Mouse (Mus musculus): Measurements from ENCODE around the gene Scpep1. TPM values are rescaled to one million over a fixed set of nuclear protein-coding genes. Genes with fewer than 3 reads are reported as not detected.
"Not testable (repeated sequence)": the region's sequence is repeated elsewhere in the genome, so short reads cannot be mapped to it uniquely, and the experiment has no call there.

Gene Scpep1
- polyA plus RNA-seq (2016; fragmentation: Nextera tagmentation; extraction: Ambion mirVana) = 56.2 and 61.9 TPM in 2 replicates

GRCm38 (mm10) chr11:88955217-88955969 lies at the start of gene Scpep1:
Scpep1 (minus strand) TSS chr11:88955465.
- DNase-seq (ENCODE audit: low spot score) = peak; percentile 97
- Histone ChIP-seq H3K4me3 (peak within 1 kb of the TSS; percentile 65), H3K9me3 (no peaks in the 10 kb centered on the region), H3K4me1 (peaks cover 19% of the 10 kb centered on the region; the same call in 1 of the 2 replicates), H3K27ac (peak within 1 kb of the TSS; percentile 88), H3K36me3 (peaks cover 5% of the 10 kb centered on the region; the same call in 1 of the 2 replicates), H3K27me3 (ENCODE audit: insufficient read depth, poor library complexity, severe bottlenecking) (no peaks in the 10 kb centered on the region)
- WGBS = 5% methylated on average over 34 of the region's 34 CpGs

GRCm38 (mm10) chr11:89003726-89004125 lies 48.5 kb upstream of the Scpep1 start:
- DNase-seq (ENCODE audit: low spot score) = no peak
- H3K9me3 ChIP-seq = no peaks in the 10 kb centered on the region
- H3K36me3 ChIP-seq = peaks cover 15% of the 10 kb centered on the region; the same call in 1 of the 2 replicates
- no peak overlapping the region for H3K4me3 ChIP-seq
- no peak overlapping the region for H3K27ac ChIP-seq
- H3K4me1 ChIP-seq = peaks cover 32% of the 10 kb centered on the region
- WGBS = 81% methylated on average over 4 of the region's 4 CpGs
- H3K27me3 ChIP-seq (ENCODE audit: insufficient read depth, poor library complexity, severe bottlenecking) = no peaks in the 10 kb centered on the region; the same call in 1 of the 2 replicates

GRCm38 (mm10) chr11:89003078-89003477 lies 47.8 kb upstream of the Scpep1 start:
- WGBS = 47% methylated on average over 6 of the region's 6 CpGs
- Histone ChIP-seq H3K9me3 (no peaks in the 10 kb centered on the region), H3K36me3 (peaks cover 14% of the 10 kb centered on the region; the same call in 1 of the 2 replicates), H3K4me3 (no peak overlapping the region), H3K27me3 (ENCODE audit: insufficient read depth, poor library complexity, severe bottlenecking) (no peaks in the 10 kb centered on the region; the same call in 1 of the 2 replicates), H3K4me1 (peaks cover 35% of the 10 kb centered on the region), H3K27ac (no peak overlapping the region)
- DNase-seq (ENCODE audit: low spot score) = no peak

DNA sequence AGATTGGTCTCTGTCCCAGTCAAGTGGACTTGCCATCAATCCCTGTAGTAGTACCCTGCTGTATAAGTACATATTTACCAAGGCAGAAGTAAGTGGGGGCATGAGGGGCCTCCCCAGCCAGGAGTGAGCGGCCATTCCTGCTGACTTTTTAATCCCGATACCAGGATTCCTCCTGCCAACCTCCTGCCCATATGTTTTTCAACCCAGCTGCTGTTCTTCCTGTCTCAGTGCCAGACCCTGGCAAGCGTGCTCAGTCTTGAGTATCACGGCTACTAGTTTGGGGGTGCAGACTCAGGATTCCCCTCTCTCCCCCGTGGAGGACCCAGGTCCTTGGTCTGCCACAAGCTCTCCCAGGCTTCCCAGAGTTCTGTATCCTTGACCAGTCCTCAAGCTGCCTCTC lies 47.4 kb upstream of the Scpep1 start:
- Histone ChIP-seq H3K27ac (no peak overlapping the region), H3K27me3 (ENCODE audit: insufficient read depth, poor library complexity, severe bottlenecking) (no peaks in the 10 kb centered on the region; the same call in 1 of the 2 replicates), H3K4me1 (peaks cover 35% of the 10 kb centered on the region), H3K9me3 (no peaks in the 10 kb centered on the region), H3K4me3 (no peak overlapping the region), H3K36me3 (peaks cover 14% of the 10 kb centered on the region; the same call in 1 of the 2 replicates)
- 83% methylated on average over 5 of the region's 5 CpGs for WGBS
- no peak for DNase-seq (ENCODE audit: low spot score)

DNA sequence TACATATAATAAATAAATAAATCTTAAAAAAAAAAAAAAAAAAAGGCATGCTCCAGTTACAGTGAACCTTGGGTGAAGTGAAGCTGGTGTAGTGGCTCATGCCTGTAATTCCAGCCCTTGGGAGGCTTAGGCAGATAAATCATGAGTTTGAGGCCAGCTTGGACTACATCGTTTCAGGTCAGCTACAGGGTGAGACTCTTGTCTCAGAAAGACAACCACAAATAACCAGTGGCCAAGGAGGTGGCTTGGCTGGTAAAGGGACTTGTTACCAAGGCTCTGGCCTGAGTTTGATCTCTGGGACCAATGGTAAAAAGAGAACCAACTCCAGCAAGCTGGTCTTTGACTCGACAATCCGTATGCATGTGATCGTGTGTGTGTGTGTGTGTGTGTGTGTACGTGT lies 46.8 kb upstream of the Scpep1 start:
- Histone ChIP-seq H3K27ac (no peak overlapping the region), H3K9me3 (no peaks in the 10 kb centered on the region), H3K4me3 (no peak overlapping the region), H3K27me3 (ENCODE audit: insufficient read depth, poor library complexity, severe bottlenecking) (no peaks in the 10 kb centered on the region; the same call in 1 of the 2 replicates), H3K4me1 (peaks cover 35% of the 10 kb centered on the region), H3K36me3 (peaks cover 13% of the 10 kb centered on the region; the same call in 1 of the 2 replicates)
- DNase-seq (ENCODE audit: low spot score) = no peak
- 87% methylated on average over 5 of the region's 5 CpGs for WGBS

GRCm38 (mm10) chr11:89001569-89001968 lies 46.3 kb upstream of the Scpep1 start:
- H3K4me1 ChIP-seq = peaks cover 35% of the 10 kb centered on the region
- DNase-seq (ENCODE audit: low spot score) = no peak
- H3K27me3 ChIP-seq (ENCODE audit: insufficient read depth, poor library complexity, severe bottlenecking) = no peaks in the 10 kb centered on the region; the same call in 1 of the 2 replicates
- no peaks in the 10 kb centered on the region for H3K9me3 ChIP-seq
- H3K4me3 ChIP-seq = 0 out of 2 replicates have a peak overlapping the region, but pooled peaks have one; percentile 22
- H3K36me3 ChIP-seq = peaks cover 9% of the 10 kb centered on the region; the same call in 1 of the 2 replicates
- WGBS = 95% methylated on average over 7 of the region's 7 CpGs
- no peak overlapping the region for H3K27ac ChIP-seq

DNA sequence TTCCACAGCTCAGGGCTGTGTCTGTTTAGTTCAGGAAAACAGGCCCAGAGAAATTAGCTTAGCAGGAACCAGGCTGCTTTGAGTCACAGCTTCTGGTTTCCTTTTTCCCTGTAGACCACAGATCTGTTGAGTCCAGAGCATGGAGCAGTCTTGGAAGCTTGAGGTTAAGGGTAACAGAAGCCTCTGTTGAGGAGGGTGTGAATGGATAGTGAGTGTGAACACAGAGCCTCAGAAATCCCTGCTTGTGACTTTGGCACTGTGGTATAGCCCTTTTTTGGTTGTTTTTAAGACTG lies 45.2 kb upstream of the Scpep1 start:
- peaks cover 35% of the 10 kb centered on the region for H3K4me1 ChIP-seq
- H3K9me3 ChIP-seq = no peaks in the 10 kb centered on the region
- peak overlapping the region; percentile 81 for H3K4me3 ChIP-seq
- peak overlapping the region; percentile 91 for H3K27ac ChIP-seq
- no peak for DNase-seq (ENCODE audit: low spot score)
- H3K27me3 ChIP-seq (ENCODE audit: insufficient read depth, poor library complexity, severe bottlenecking) = no peaks in the 10 kb centered on the region; the same call in 1 of the 2 replicates
- no peaks in the 10 kb centered on the region for H3K36me3 ChIP-seq

DNA sequence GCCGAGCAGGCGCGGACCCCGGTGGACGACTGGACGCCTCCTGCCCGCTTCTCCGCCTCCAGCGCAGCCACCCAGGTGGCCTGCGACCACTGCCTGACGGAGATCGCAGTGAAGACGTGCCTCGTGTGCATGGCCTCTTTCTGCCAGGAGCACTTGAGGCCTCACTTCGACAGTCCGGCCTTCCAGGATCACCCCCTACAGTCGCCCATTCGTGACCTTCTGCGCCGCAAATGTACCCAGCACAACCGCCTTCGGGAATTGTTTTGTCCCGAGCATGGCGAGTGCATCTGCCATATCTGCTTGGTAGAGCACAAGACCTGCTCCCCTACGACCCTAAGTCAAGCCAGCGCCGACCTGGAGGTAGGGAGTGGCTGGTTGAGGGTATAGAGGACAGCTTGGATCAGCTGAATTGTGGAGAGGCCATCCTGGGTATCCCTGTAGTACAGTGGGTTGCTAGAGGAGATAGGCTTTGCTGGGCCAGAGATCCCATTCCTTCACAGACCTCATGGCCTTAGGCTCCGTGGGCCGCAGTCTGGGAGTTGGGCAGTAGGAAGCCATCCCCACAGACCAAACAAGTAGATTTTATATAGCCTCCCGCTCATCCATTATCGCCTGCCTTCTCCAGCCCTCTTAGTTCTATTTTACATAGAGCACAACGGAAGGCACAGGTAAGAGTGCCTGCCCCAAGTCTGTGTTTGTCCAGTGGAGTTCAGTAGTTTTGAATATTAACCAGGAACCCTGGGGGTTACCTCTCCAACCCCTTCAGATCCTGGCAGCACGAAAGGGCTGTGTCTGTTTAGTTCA lies 44.7 kb upstream of the Scpep1 start:
- Histone ChIP-seq H3K27ac (peak overlapping the region; percentile 91), H3K27me3 (ENCODE audit: insufficient read depth, poor library complexity, severe bottlenecking) (no peaks in the 10 kb centered on the region; the same call in 1 of the 2 replicates), H3K36me3 (no peaks in the 10 kb centered on the region), H3K4me1 (peaks cover 35% of the 10 kb centered on the region), H3K9me3 (no peaks in the 10 kb centered on the region), H3K4me3 (peak overlapping the region; percentile 81)
- WGBS = 19% methylated on average over 33 of the region's 33 CpGs
- DNase-seq (ENCODE audit: low spot score) = no peak

GRCm38 (mm10) chr11:88998974-88999722 lies 43.9 kb upstream of the Scpep1 start, which contains the start of gene Trim25:
Trim25 (plus strand) TSS chr11:88999376.
- Histone ChIP-seq H3K4me3 (peak within 1 kb of the TSS; percentile 81), H3K27ac (peak within 1 kb of the TSS; percentile 91), H3K27me3 (ENCODE audit: insufficient read depth, poor library complexity, severe bottlenecking) (no peaks in the 10 kb centered on the region; the same call in 1 of the 2 replicates), H3K9me3 (no peaks in the 10 kb centered on the region), H3K36me3 (no peaks in the 10 kb centered on the region), H3K4me1 (peaks cover 35% of the 10 kb centered on the region)
- DNase-seq (ENCODE audit: low spot score) = peak; percentile 96
- 2% methylated on average over 48 of the region's 48 CpGs for WGBS

GRCm38 (mm10) chr11:88998406-88998805 lies 43.1 kb upstream of the Scpep1 start:
- DNase-seq (ENCODE audit: low spot score) = no peak
- Histone ChIP-seq H3K4me1 (peaks cover 29% of the 10 kb centered on the region), H3K36me3 (no peaks in the 10 kb centered on the region), H3K9me3 (no peaks in the 10 kb centered on the region), H3K4me3 (no peak overlapping the region; the same call in 1 of the 2 replicates), H3K27me3 (ENCODE audit: insufficient read depth, poor library complexity, severe bottlenecking) (no peaks in the 10 kb centered on the region; the same call in 1 of the 2 replicates), H3K27ac (peak overlapping the region; percentile 91; the same call in 1 of the 2 replicates)
- 11% methylated on average over 3 of the region's 3 CpGs for WGBS

- WGBS = 83% methylated on average over 5 of the region's 5 CpGs
- H3K4me3 ChIP-seq; H3K36me3 ChIP-seq; DNase-seq (ENCODE audit: low spot score); H3K27me3 ChIP-seq (ENCODE audit: insufficient read depth, poor library complexity, severe bottlenecking); H3K27ac ChIP-seq; H3K9me3 ChIP-seq: not testable (repeated sequence)
- H3K4me1 ChIP-seq = peaks cover 20% of the 10 kb centered on the region
Observed at GRCm38 (mm10) chr11:88997343-88997742, 42.1 kb upstream of the Scpep1 start.

DNA sequence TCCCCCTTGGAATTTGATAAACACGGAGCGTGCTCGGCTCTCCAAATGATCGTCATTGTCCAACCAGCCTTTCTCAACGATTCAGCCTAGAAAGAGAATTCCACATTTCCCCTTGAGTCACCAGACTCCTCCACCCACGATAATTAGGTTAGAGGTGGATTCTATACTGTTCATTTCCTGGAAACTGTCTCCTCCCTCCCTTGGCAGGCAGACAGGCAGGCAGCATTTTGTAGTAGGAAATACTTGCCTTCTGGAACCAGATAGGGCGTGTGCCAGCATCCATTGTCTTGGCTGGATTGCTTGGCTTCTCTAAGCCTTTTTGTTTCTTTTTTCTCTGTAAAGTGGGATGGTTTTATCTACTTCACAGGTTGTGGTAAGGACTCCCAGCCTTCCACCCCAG lies 41.2 kb upstream of the Scpep1 start:
- Histone ChIP-seq H3K36me3 (no peaks in the 10 kb centered on the region; the same call in 1 of the 2 replicates), H3K4me3 (no peak overlapping the region), H3K9me3 (no peaks in the 10 kb centered on the region), H3K27ac (no peak overlapping the region), H3K4me1 (peaks cover 16% of the 10 kb centered on the region), H3K27me3 (ENCODE audit: insufficient read depth, poor library complexity, severe bottlenecking) (no peaks in the 10 kb centered on the region; the same call in 1 of the 2 replicates)
- DNase-seq (ENCODE audit: low spot score) = no peak
- WGBS = 62% methylated on average over 7 of the region's 7 CpGs
